Comparison of ENCODE assay signal across 8 mouse cellular contexts in genomic region chr5:76656212-76656611, GRCm38 (mm10). TPM values are rescaled to one million over a fixed set of nuclear protein-coding genes. Genes with fewer than 3 reads are reported as not detected.
DNase-seq lines count a peak whose midpoint lies in the region; ATAC-seq and TF ChIP-seq lines count a peak whose summit lies in the region.

Gene C530008M17Rik (plus strand): TSS chr5:76656512.

- no peak for DNase-seq in left cerebral cortex, adult 2 months (ENCODE audit: extremely low spot score in 1 of 2, low spot score in 2 of 2)
- no peak for DNase-seq in left cerebral cortex, adult 11 months (ENCODE audit: low spot score)
- DNase-seq in hindbrain, postnatal 0 days (ENCODE audit: low spot score) = no peak
- DNase-seq in midbrain, embryonic 10.5 days (ENCODE audit: low spot score) = no peak
- no peak for DNase-seq in gastrocnemius, postnatal 36 days
- DNase-seq in kidney, postnatal 4 days = no peak

- no peaks in the 10 kb centered on the region for H3K9me3 ChIP-seq in embryonic facial prominence, embryonic 13.5 days
- no peaks in the 10 kb centered on the region for H3K9me3 ChIP-seq in hindbrain, postnatal 0 days (ENCODE audit: low read length)
- H3K9me3 ChIP-seq in midbrain, embryonic 10.5 days (replicated peaks) = no peaks in the 10 kb centered on the region

- no peaks in the 10 kb centered on the region for H3K36me3 ChIP-seq in embryonic facial prominence, embryonic 13.5 days
- H3K36me3 ChIP-seq in hindbrain, postnatal 0 days (ENCODE audit: insufficient read depth, low read length) = no peaks in the 10 kb centered on the region
- peaks cover 9% of the 10 kb centered on the region for H3K36me3 ChIP-seq in midbrain, embryonic 10.5 days

- H3K4me1 ChIP-seq in embryonic facial prominence, embryonic 13.5 days = 0 out of 2 replicates have a peak, but pooled peaks cover 9% of the 10 kb centered on the region
- 0 out of 2 replicates have a peak, but pooled peaks cover 4% of the 10 kb centered on the region for H3K4me1 ChIP-seq in hindbrain, postnatal 0 days (ENCODE audit: insufficient read depth, low read length)
- peaks cover 33% of the 10 kb centered on the region for H3K4me1 ChIP-seq in midbrain, embryonic 10.5 days

- peak within 1 kb of the TSS; percentile 90 for H3K4me3 ChIP-seq in left cerebral cortex, adult 2 months
- H3K4me3 ChIP-seq in embryonic facial prominence, embryonic 13.5 days = peak within 1 kb of the TSS; percentile 79
- peak within 1 kb of the TSS; percentile 93 for H3K4me3 ChIP-seq in hindbrain, postnatal 0 days (ENCODE audit: low read length)
- H3K4me3 ChIP-seq in midbrain, embryonic 10.5 days = peak within 1 kb of the TSS; percentile 87

- peak within 1 kb of the TSS; percentile 91 for H3K4me2 ChIP-seq in embryonic facial prominence, embryonic 13.5 days
- peak within 1 kb of the TSS; percentile 74 for H3K4me2 ChIP-seq in hindbrain, postnatal 0 days (ENCODE audit: low read depth, low read length)

- no peaks in the 10 kb centered on the region for H3K27me3 ChIP-seq in embryonic facial prominence, embryonic 13.5 days
- H3K27me3 ChIP-seq in hindbrain, postnatal 0 days (ENCODE audit: insufficient read depth, low read length) = no peaks in the 10 kb centered on the region
- H3K27me3 ChIP-seq in midbrain, embryonic 10.5 days (ENCODE audit: low read depth, poor library complexity, severe bottlenecking) = peaks cover 28% of the 10 kb centered on the region

- no peak for TF ChIP-seq CTCF in left cerebral cortex, adult 2 months (IDR thresholded peaks at IDR 0.05)
- TF ChIP-seq CTCF in hindbrain, postnatal 0 days (IDR thresholded peaks at IDR 0.05; ENCODE audit: low read depth) = no peak

- peak within 1 kb of the TSS; percentile 68; the same call in 1 of the 2 replicates for H3K27ac ChIP-seq in left cerebral cortex, adult 2 months
- peak within 1 kb of the TSS; percentile 87 for H3K27ac ChIP-seq in embryonic facial prominence, embryonic 13.5 days
- H3K27ac ChIP-seq in hindbrain, postnatal 0 days = peak within 1 kb of the TSS; percentile 94
- peak within 1 kb of the TSS; percentile 99 for H3K27ac ChIP-seq in midbrain, embryonic 10.5 days (replicated peaks)

- intact Hi-C loops in left cerebral cortex, adult 2 months (cut with DNase I) = loop anchor here (2.0 to 5.0 kb wide), 5 partner anchors 46 to 186 kb away; partner anchors contain the start of gene Cep135
- intact Hi-C loops in gastrocnemius, postnatal 36 days (cut with DNase I) = loop anchor here (5.0 to 10.0 kb wide), 2 partner anchors 109 to 186 kb away; no protein-coding TSS in a partner anchor

- peak within 1 kb of the TSS; percentile 92 for H3K9ac ChIP-seq in embryonic facial prominence, embryonic 13.5 days
- peak within 1 kb of the TSS; percentile 97 for H3K9ac ChIP-seq in hindbrain, postnatal 0 days (replicated peaks; ENCODE audit: low read length)

- WGBS in embryonic facial prominence, embryonic 13.5 days = 87% methylated on average over 2 of the region's 2 CpGs
- 78% methylated on average over 2 of the region's 2 CpGs for WGBS in hindbrain, postnatal 0 days
- WGBS in midbrain, embryonic 10.5 days = 94% methylated on average over 2 of the region's 2 CpGs

- ATAC-seq in embryonic facial prominence, embryonic 13.5 days (ENCODE audit: insufficient number of reproducible peaks, insufficient read depth, low FRiP score, low TSS enrichment, low read depth) = no peak
- ATAC-seq in hindbrain, postnatal 0 days = no peak
- no peak for ATAC-seq in monocyte, adult 5-6 weeks (replicated peaks; ENCODE audit: insufficient number of reproducible peaks, low FRiP score, low TSS enrichment, poor library complexity, severe bottlenecking)

RNA-seq across cellular contexts. Expression of gene C530008M17Rik, which starts in this region (rescaled TPM):
- total RNA-seq in left cerebral cortex, adult 2 months (2021) = 10 to 100 TPM; 59.4 to 61.7 TPM
- polyA plus RNA-seq in embryonic facial prominence, embryonic 13.5 days (2015; fragmentation: Nextera tagmentation; extraction: Ambion mirVana) = 20.3 and 26.1 TPM in 2 replicates
- 55.3 and 66.4 TPM in 2 replicates for total RNA-seq in hindbrain, postnatal 0 days (2014; rRNA removed)
- 52.5 and 56.4 TPM in 2 replicates for polyA plus RNA-seq in hindbrain, postnatal 0 days (2015; fragmentation: Nextera tagmentation; extraction: Ambion mirVana)
- 31.5 and 36.0 TPM in 2 replicates for polyA plus RNA-seq in midbrain, embryonic 10.5 days (2016; fragmentation: Nextera tagmentation; extraction: Ambion mirVana)
- 0.32 to 1.9 TPM in 2 of 3 replicates, not detected in the other for total RNA-seq in monocyte, adult 5-6 weeks (2017)
- 1 to 10 TPM in 1 of 2 experiments, under 1 TPM in 1; 0.97 to 2.4 TPM for total RNA-seq in gastrocnemius, postnatal 36 days (2021)

Comparison
In these comparisons a context has a peak if more than half of its experiments do, and no peak if none do; other contexts are left out.
1. RNA of gene C530008M17Rik (total RNA-seq): 59.4 to 61.7 TPM in left cerebral cortex, adult 2 months and 55.3 to 66.4 TPM in hindbrain, postnatal 0 days; 0.97 to 2.4 TPM in gastrocnemius, postnatal 36 days and 0.32 to 1.9 TPM in monocyte, adult 5-6 weeks; every median in the first group is over 10 times any median in the second.
2. Peak in every context shown above with its lines, with median percentiles within 50 percentile points of each other: H3K27ac ChIP-seq and H3K4me3 ChIP-seq.